ENCODE assay signal across 9 mouse cellular contexts in genomic region chr16:97170513-97171081, GRCm38 (mm10). TPM values are rescaled to one million over a fixed set of nuclear protein-coding genes. Genes with fewer than 3 reads are reported as not detected.
DNase-seq lines count a peak whose midpoint lies in the region; ATAC-seq lines count a peak whose summit lies in the region.
"Had no signal": no experiment of that assay in that cellular context is flagged by ENCODE, and none has a peak within 500 bp of the region (broad histone marks: within the 10 kb centered on the region; RNA-seq: fewer than 3 reads in every experiment).

Gene Dscam, minus strand, starts transcription at chr16:97170752.

- peak within 1 kb of the TSS; percentile 76 for H3K4me3 ChIP-seq in heart, embryonic 12.5 days
- peak within 1 kb of the TSS; percentile 79 for H3K4me3 ChIP-seq in forebrain, embryonic 15.5 days
- peak within 1 kb of the TSS; percentile 64 for H3K4me3 ChIP-seq in neural tube, embryonic 11.5 days (ENCODE audit: low read depth, low read length)
- H3K4me3 ChIP-seq: myocyte had no signal

- peak; percentile 44; the same call in 1 of the 2 replicates for ATAC-seq in heart, embryonic 12.5 days (ENCODE audit: insufficient number of reproducible peaks, low FRiP score)
- peak; percentile 64 for ATAC-seq in forebrain, embryonic 15.5 days (replicated peaks)
- ATAC-seq in neural tube, embryonic 11.5 days (ENCODE audit: insufficient read depth, low FRiP score, low TSS enrichment): peak; percentile 70

- 11% methylated on average over 59 of the region's 60 CpGs for WGBS in heart, embryonic 12.5 days
- WGBS in forebrain, embryonic 15.5 days: under 1% methylated on average over 57 of the region's 60 CpGs
- WGBS in neural tube, embryonic 11.5 days: under 1% methylated on average over 40 of the region's 60 CpGs

- H3K4me1 ChIP-seq in heart, embryonic 12.5 days (replicated peaks): peaks cover 7% of the 10 kb centered on the region; the same call in 1 of the 2 replicates
- peaks cover 47% of the 10 kb centered on the region for H3K4me1 ChIP-seq in forebrain, embryonic 15.5 days
- H3K4me1 ChIP-seq in neural tube, embryonic 11.5 days (ENCODE audit: control insufficient read depth, insufficient read depth, low read length): 0 out of 2 replicates have a peak, but pooled peaks cover 2% of the 10 kb centered on the region

- H3K9me3 ChIP-seq in heart, embryonic 12.5 days (replicated peaks): no peaks in the 10 kb centered on the region
- no peaks in the 10 kb centered on the region for H3K9me3 ChIP-seq in forebrain, embryonic 15.5 days
- H3K9me3 ChIP-seq in neural tube, embryonic 11.5 days (ENCODE audit: control insufficient read depth, low read length): no peaks in the 10 kb centered on the region

- peak within 1 kb of the TSS; percentile 74 for H3K9ac ChIP-seq in heart, embryonic 12.5 days
- peak within 1 kb of the TSS; percentile 92 for H3K9ac ChIP-seq in forebrain, embryonic 15.5 days (replicated peaks)
- peak within 1 kb of the TSS; percentile 67 for H3K9ac ChIP-seq in neural tube, embryonic 11.5 days (ENCODE audit: low read length)

- H3K4me2 ChIP-seq in heart, embryonic 12.5 days: peak within 1 kb of the TSS; percentile 100
- H3K4me2 ChIP-seq in forebrain, embryonic 15.5 days (replicated peaks): peak within 1 kb of the TSS; percentile 82
- peak within 1 kb of the TSS; percentile 97 for H3K4me2 ChIP-seq in neural tube, embryonic 11.5 days (ENCODE audit: low read depth)

- intact Hi-C loops in heart, postnatal 36 days (cut with DNase I): no loop called here
- intact Hi-C loops in gastrocnemius, postnatal 14 days (cut with DNase I; ENCODE audit: low total_unique reads): no loop called here

- no peak within 1 kb of the TSS for H3K27ac ChIP-seq in heart, embryonic 12.5 days (ENCODE audit: poor library complexity, severe bottlenecking)
- H3K27ac ChIP-seq in forebrain, embryonic 15.5 days (replicated peaks): peak within 1 kb of the TSS; percentile 91
- H3K27ac ChIP-seq in neural tube, embryonic 11.5 days (ENCODE audit: low read depth, low read length): peak within 1 kb of the TSS; percentile 60; the same call in 1 of the 2 replicates

- no peaks in the 10 kb centered on the region for H3K36me3 ChIP-seq in heart, embryonic 12.5 days
- no peaks in the 10 kb centered on the region for H3K36me3 ChIP-seq in forebrain, embryonic 15.5 days
- H3K36me3 ChIP-seq in neural tube, embryonic 11.5 days (ENCODE audit: control insufficient read depth, insufficient read depth, low read length): no peaks in the 10 kb centered on the region

- peaks cover 69% of the 10 kb centered on the region for H3K27me3 ChIP-seq in heart, embryonic 12.5 days (replicated peaks)
- peaks cover 7% of the 10 kb centered on the region; the same call in 1 of the 2 replicates for H3K27me3 ChIP-seq in forebrain, embryonic 15.5 days
- H3K27me3 ChIP-seq in neural tube, embryonic 11.5 days (ENCODE audit: control insufficient read depth, insufficient read depth, low read length): peaks cover 33% of the 10 kb centered on the region

- no peak for DNase-seq in heart, postnatal 36 days
- peak; percentile 71 for DNase-seq in R1 (ENCODE audit: low read depth, low spot score)
- DNase-seq in layer of hippocampus, postnatal 25 days (ENCODE audit: extremely low spot score in 1 of 2, low spot score in 1 of 2): peak; percentile 31 to 65
- DNase-seq in neural tube, embryonic 11.5 days (ENCODE audit: low spot score): peak; percentile 73
- DNase-seq in adrenal gland, postnatal 36 days: no peak
- no peak for DNase-seq in gastrocnemius, postnatal 14 days

RNA-seq across cellular contexts. Expression of gene Dscam, which starts in this region (rescaled TPM):
- not detected in 2 replicates for polyA plus RNA-seq in heart, embryonic 12.5 days (2016; fragmentation: Nextera tagmentation; extraction: Ambion mirVana)
- not detected for total RNA-seq in heart, postnatal 36 days (2021)
- 7.7 and 8.0 TPM in 2 replicates for polyA plus RNA-seq in forebrain, embryonic 15.5 days (2015; fragmentation: Nextera tagmentation; extraction: Ambion mirVana)
- 10 to 100 TPM; 40.2 to 46.1 TPM for total RNA-seq in layer of hippocampus, postnatal 25 days (2021)
- 1.4 and 1.5 TPM in 2 replicates for polyA plus RNA-seq in neural tube, embryonic 11.5 days (2014; fragmentation: Nextera tagmentation; extraction: Ambion mirVana)
- under 1 TPM in 1 of 2 experiments, not detected in 1; 0.07 TPM for total RNA-seq in adrenal gland, postnatal 36 days (2021)
- under 1 TPM in 1 of 2 experiments, not detected in 1; 0.02 TPM for total RNA-seq in gastrocnemius, postnatal 14 days (2021)

Comparison
In these comparisons a context has a peak if more than half of its experiments do, and no peak if none do; other contexts are left out.
1. RNA of gene Dscam (total RNA-seq): 40.2 to 46.1 TPM in layer of hippocampus, postnatal 25 days; 0.07 TPM in adrenal gland, postnatal 36 days, 0.02 TPM in gastrocnemius, postnatal 14 days and not detected in heart, postnatal 36 days; every median in the first group is over 10 times any median in the second.
2. Peak in ATAC-seq, H3K4me3 ChIP-seq, H3K9ac ChIP-seq and H3K4me2 ChIP-seq in heart, embryonic 12.5 days; RNA of the gene not detected or under 1 TPM.
3. DNase-seq: peak in R1 (single experiment), layer of hippocampus, postnatal 25 days (2 of 2) and neural tube, embryonic 11.5 days (single experiment); none in heart, postnatal 36 days (0 of 2), adrenal gland, postnatal 36 days (0 of 2) and gastrocnemius, postnatal 14 days (single experiment).
4. Peak in every context shown above with its lines, with median percentiles within 50 percentile points of each other: ATAC-seq, H3K4me2 ChIP-seq, H3K4me3 ChIP-seq and H3K9ac ChIP-seq.